7 mouse cellular contexts compared by ENCODE assay signal in genomic region chrX:9699815-9700214, GRCm38 (mm10).
"Had no signal": no experiment of that assay in that cellular context is flagged by ENCODE, and none has a peak within 500 bp of the region (broad histone marks: within the 10 kb centered on the region; RNA-seq: fewer than 3 reads in every experiment).

No protein-coding gene starts in this region.

- DNase-seq: kidney, postnatal 14 days; lung, embryonic 14.5 days; lung, postnatal 10 days; lung, postnatal 4 days; midbrain, embryonic 14.5 days; right cerebral cortex, postnatal 14 days; thymus, postnatal 4 days had no signal
